Mouse (Mus musculus) forebrain, embryonic 11.5 days (tissue): ENCODE results near the gene Coro1b. TPM values are rescaled to one million over a fixed set of nuclear protein-coding genes. Genes with fewer than 3 reads are reported as not detected.

Experiments used
- ATAC-seq: fragments of 200-750 bp; cut with Nextera tagmentation; replicated peaks from 2 replicates; pipeline ENCODE4 v1.8.0; 2017; ENCODE audit warnings: moderate TSS enrichment; ENCODE audit not compliant: low FRiP score
- DNase-seq: peaks from one replicate; pipeline ENCODE4 v3.0.0-alpha.2; 2017; ENCODE audit warnings: low spot score
- H3K27ac ChIP-seq: fragments of 300-500 bp; sonication (generic); 2 replicates; pipeline ENCODE4 v1.5.1; 2014; ENCODE audit warnings: low read depth, low read length
- H3K27me3 ChIP-seq: fragments of 300-500 bp; sonication (generic); 2 replicates; pipeline ENCODE4 v1.6.1; 2014; ENCODE audit warnings: mild to moderate bottlenecking, low read length, mixed read lengths; ENCODE audit not compliant: control insufficient read depth, insufficient read depth
- H3K36me3 ChIP-seq: fragments of 300-500 bp; sonication (generic); 2 replicates; pipeline ENCODE4 v1.6.1; 2014; ENCODE audit warnings: mild to moderate bottlenecking, low read length, moderate library complexity, mixed read lengths; ENCODE audit not compliant: control insufficient read depth, insufficient read depth
- H3K4me1 ChIP-seq: fragments of 300-500 bp; sonication (generic); replicated peaks from 2 replicates; pipeline ENCODE4 v1.6.1; 2014; ENCODE audit warnings: low read length, mixed read lengths; ENCODE audit not compliant: control insufficient read depth, insufficient read depth
- H3K4me2 ChIP-seq: fragments of 300-500 bp; sonication (generic); 2 replicates; pipeline ENCODE4 v1.6.1; 2014; ENCODE audit warnings: low read depth, mild to moderate bottlenecking, low read length, moderate library complexity, mixed read lengths; ENCODE audit not compliant: severe bottlenecking
- H3K4me3 ChIP-seq: fragments of 300-500 bp; sonication (generic); 2 replicates; pipeline ENCODE4 v1.5.1; 2014; ENCODE audit warnings: low read depth, low read length
- H3K9ac ChIP-seq: fragments of 300-500 bp; sonication (generic); 2 replicates; pipeline ENCODE4 v1.6.1; 2014; ENCODE audit warnings: low read length
- H3K9me3 ChIP-seq: fragments of 300-500 bp; sonication (generic); 2 replicates; pipeline ENCODE4 v1.6.1; 2016; ENCODE audit warnings: low read length, mixed read lengths; ENCODE audit not compliant: control insufficient read depth
- WGBS: fragments of 180-500 bp; shearing (Covaris S2); extraction: QIAGEN DNeasy Blood & Tissue Kit; methylation state at CpG from one replicate; pipeline ENCODE4 v1.1.7; 2014; 5-methylcytosine and 5-hydroxymethylcytosine counted together
- polyA plus RNA-seq: library from polyadenylated mRNA; unstranded; fragments of >200 nt; fragmentation: Nextera tagmentation; extraction: Ambion mirVana; gene quantifications from 2 replicates; pipeline ENCODE4 v1.2.1, GENCODE M21; 2014

The Coro1b gene
- polyA plus RNA-seq, 1 experiment from 2014 or later, result 119 TPM

GRCm38 (mm10) chr19:4103792-4104191 is 44.6 kb upstream of the Coro1b start:
- no peak for ATAC-seq
- no peak overlapping the region for H3K27ac ChIP-seq
- H3K4me3 ChIP-seq, result no peak overlapping the region
- DNase-seq, result no peak
- H3K9ac ChIP-seq, result no peak overlapping the region
- H3K9me3 ChIP-seq, result no peaks in the 10 kb centered on the region
- peaks cover 9% of the 10 kb centered on the region; the same call in 1 of the 2 replicates for H3K27me3 ChIP-seq
- WGBS, result 81% methylated on average over 3 of the region's 3 CpGs
- H3K4me1 ChIP-seq, result peaks cover 18% of the 10 kb centered on the region
- H3K4me2 ChIP-seq, result no peak overlapping the region
- H3K36me3 ChIP-seq, result no peaks in the 10 kb centered on the region

GRCm38 (mm10) chr19:4104675-4105194 is 43.7 kb upstream of the Coro1b start:
- no peak overlapping the region for H3K4me3 ChIP-seq
- ATAC-seq (no peak), DNase-seq (no peak)
- H3K36me3 ChIP-seq, result no peaks in the 10 kb centered on the region
- peaks cover 17% of the 10 kb centered on the region for H3K4me1 ChIP-seq
- no peak overlapping the region for H3K27ac ChIP-seq
- WGBS, result 93% methylated on average over 16 of the region's 16 CpGs
- H3K4me2 ChIP-seq, result no peak overlapping the region
- no peak overlapping the region for H3K9ac ChIP-seq
- no peaks in the 10 kb centered on the region for H3K9me3 ChIP-seq
- peaks cover 9% of the 10 kb centered on the region; the same call in 1 of the 2 replicates for H3K27me3 ChIP-seq

- H3K36me3 ChIP-seq, result no peaks in the 10 kb centered on the region
- H3K4me2 ChIP-seq, result no peak overlapping the region
- no peaks in the 10 kb centered on the region; the same call in 1 of the 2 replicates for H3K4me1 ChIP-seq
- 0 out of 2 replicates have a peak, but pooled peaks cover 2% of the 10 kb centered on the region for H3K27me3 ChIP-seq
- 92% methylated on average over 14 of the region's 14 CpGs for WGBS
- DNase-seq, result no peak
- H3K27ac ChIP-seq, result no peak overlapping the region
- no peak overlapping the region for H3K4me3 ChIP-seq
- ATAC-seq, result no peak
- H3K9me3 ChIP-seq, result no peaks in the 10 kb centered on the region
- H3K9ac ChIP-seq, result no peak overlapping the region
Measured at GRCm38 (mm10) chr19:4106654-4107053, 41.8 kb upstream of the Coro1b start.

GRCm38 (mm10) chr19:4108535-4108934 is 39.9 kb upstream of the Coro1b start:
- ATAC-seq (no peak), DNase-seq (no peak)
- Histone ChIP-seq H3K27me3 (no peaks in the 10 kb centered on the region), H3K4me3 (no peak overlapping the region), H3K4me2 (no peak overlapping the region), H3K27ac (no peak overlapping the region), H3K4me1 (no peaks in the 10 kb centered on the region), H3K36me3 (no peaks in the 10 kb centered on the region), H3K9me3 (no peaks in the 10 kb centered on the region), H3K9ac (no peak overlapping the region)
- 91% methylated on average over 9 of the region's 9 CpGs for WGBS

- H3K36me3 ChIP-seq, result no peaks in the 10 kb centered on the region; the same call in 1 of the 2 replicates
- ATAC-seq, result no peak
- no peak for DNase-seq
Measured at GRCm38 (mm10) chr19:4112063-4112960, 36.1 kb upstream of the Coro1b start.

GRCm38 (mm10) chr19:4113186-4113805 is 35.1 kb upstream of the Coro1b start:
- 87% methylated on average over 13 of the region's 13 CpGs for WGBS
- Histone ChIP-seq H3K9ac (no peak overlapping the region), H3K4me1 (no peaks in the 10 kb centered on the region), H3K9me3 (no peaks in the 10 kb centered on the region), H3K4me2 (no peak overlapping the region), H3K27ac (no peak overlapping the region), H3K36me3 (no peaks in the 10 kb centered on the region; the same call in 1 of the 2 replicates), H3K27me3 (no peaks in the 10 kb centered on the region), H3K4me3 (no peak overlapping the region)
- no peak for ATAC-seq
- DNase-seq, result no peak

More at GRCm38 (mm10) chr19:4112063-4112960, 36.1 kb upstream of the Coro1b start:
- Histone ChIP-seq H3K9ac (no peak overlapping the region), H3K4me1 (no peaks in the 10 kb centered on the region), H3K9me3 (no peaks in the 10 kb centered on the region), H3K27me3 (no peaks in the 10 kb centered on the region), H3K27ac (no peak overlapping the region), H3K4me3 (no peak overlapping the region), H3K4me2 (no peak overlapping the region)
- WGBS, result 91% methylated on average over 26 of the region's 26 CpGs

GRCm38 (mm10) chr19:4113806-4114230 is 34.6 kb upstream of the Coro1b start:
- Histone ChIP-seq H3K27ac (no peak overlapping the region), H3K36me3 (no peaks in the 10 kb centered on the region; the same call in 1 of the 2 replicates), H3K9ac (no peak overlapping the region), H3K4me2 (no peak overlapping the region), H3K9me3 (no peaks in the 10 kb centered on the region), H3K27me3 (no peaks in the 10 kb centered on the region), H3K4me3 (no peak overlapping the region), H3K4me1 (no peaks in the 10 kb centered on the region)
- DNase-seq (no peak), ATAC-seq (no peak)
- 86% methylated on average over 5 of the region's 5 CpGs for WGBS

GRCm38 (mm10) chr19:4114551-4114950 is 33.9 kb upstream of the Coro1b start:
- no peak for ATAC-seq
- DNase-seq, result no peak
- no peaks in the 10 kb centered on the region for H3K27me3 ChIP-seq
- 93% methylated on average over 10 of the region's 10 CpGs for WGBS
- no peak overlapping the region for H3K4me2 ChIP-seq
- no peak overlapping the region for H3K9ac ChIP-seq
- no peaks in the 10 kb centered on the region; the same call in 1 of the 2 replicates for H3K36me3 ChIP-seq
- H3K27ac ChIP-seq, result no peak overlapping the region
- H3K4me3 ChIP-seq, result no peak overlapping the region
- H3K9me3 ChIP-seq, result no peaks in the 10 kb centered on the region
- H3K4me1 ChIP-seq, result no peaks in the 10 kb centered on the region
